Mouse (Mus musculus) erythroblast, adult 5-6 weeks (primary cell): ENCODE measurements around the gene Ankrd65. TPM values are rescaled to one million over a fixed set of nuclear protein-coding genes. Genes with fewer than 3 reads are reported as not detected.
"Not testable (repeated sequence)": the region's sequence is repeated elsewhere in the genome, so short reads cannot be mapped to it uniquely, and the experiment has no call there.

ENCODE experiments used
- ATAC-seq: replicated peaks from 2 replicates; pipeline ENCODE4 v1.8.0; 2016; ENCODE audit warnings: moderate number of reproducible peaks, mild to moderate bottlenecking, moderate TSS enrichment, inconsistent platforms; ENCODE audit not compliant: poor library complexity, low FRiP score, severe bottlenecking
- total RNA-seq, 2 experiments: library from RNA; stranded (forward) in 1 of 2; stranded (reverse) in 1 of 2; fragments of 150-400 nt in 1 of 2; fragments of 200-764, 138-1000 nt in 1 of 2; gene quantifications; 2 replicates each; pipeline versions ENCODE4 v1.2.3 to v1.2.4; 2015 to 2017; ENCODE audit warnings: low replicate concordance in 2 of 2

Gene Ankrd65
- total RNA-seq, 2 experiments from 2014 or later = 4.3 TPM; not detected in 1

DNA sequence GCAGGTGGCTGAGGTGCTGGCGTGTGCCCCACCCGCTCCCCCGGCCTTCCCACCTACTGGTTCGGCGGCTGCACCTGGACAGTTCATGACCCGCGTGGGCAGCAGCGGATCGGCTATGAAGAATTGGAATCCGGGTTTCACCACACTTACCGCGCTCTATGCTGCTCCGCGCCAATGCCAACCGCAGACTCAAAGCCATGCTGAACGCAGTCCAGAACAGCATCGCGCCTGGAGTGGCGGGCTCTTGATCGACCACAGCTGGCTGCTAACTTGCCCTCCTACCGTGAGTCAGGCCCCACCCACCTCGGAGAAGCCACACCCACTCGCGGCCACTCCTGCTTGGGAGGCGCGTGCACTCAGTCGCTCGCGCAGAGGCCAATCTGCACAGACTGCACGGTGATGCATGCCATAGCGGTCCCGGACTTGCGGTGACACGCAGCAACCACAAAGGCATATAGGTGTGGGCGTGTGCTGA, 15.9 kb upstream of the Ankrd65 start, which contains the start of gene Vwa1:
TSS of gene Vwa1 (minus strand) at position 419 of the 475 bp plus-strand sequence.
- ATAC-seq = peak; percentile 77

DNA sequence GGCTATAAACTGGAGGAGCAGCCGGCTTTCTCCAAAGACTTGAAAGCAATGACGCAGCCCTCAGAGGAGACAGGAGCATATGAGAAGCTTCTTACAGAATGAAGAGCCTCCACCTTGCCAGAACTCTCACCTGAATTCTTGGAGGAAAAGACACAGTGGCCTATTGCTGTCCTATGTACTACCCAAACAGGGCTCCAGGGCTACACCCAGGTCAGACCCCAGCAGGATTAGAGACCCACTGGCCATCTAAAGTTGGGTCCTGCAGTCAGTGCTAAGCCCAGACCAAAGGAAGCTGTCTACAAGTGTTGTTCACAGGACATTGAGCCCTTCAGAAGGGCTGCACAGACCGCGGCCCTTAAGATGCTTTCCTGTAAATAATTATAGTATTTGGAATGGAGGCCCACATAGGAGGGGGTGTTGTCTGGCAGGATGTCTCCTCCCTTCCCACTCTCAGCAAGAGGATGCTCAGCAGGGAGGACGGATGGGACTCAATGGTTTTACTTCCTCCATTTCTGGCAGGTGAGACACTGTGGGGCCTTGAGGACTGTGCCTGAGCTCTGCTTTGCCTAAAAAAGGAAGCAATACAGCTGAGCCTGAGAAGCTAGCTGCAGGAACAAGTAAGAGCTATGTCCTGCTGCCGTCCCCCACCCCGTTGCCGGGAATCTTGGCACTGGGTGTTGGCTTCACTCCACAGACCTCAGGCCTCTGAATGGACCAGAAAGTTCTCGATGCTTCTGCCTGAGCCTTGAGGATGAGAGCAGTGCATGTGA, 15.1 kb upstream of the Ankrd65 start:
- no peak for ATAC-seq

DNA sequence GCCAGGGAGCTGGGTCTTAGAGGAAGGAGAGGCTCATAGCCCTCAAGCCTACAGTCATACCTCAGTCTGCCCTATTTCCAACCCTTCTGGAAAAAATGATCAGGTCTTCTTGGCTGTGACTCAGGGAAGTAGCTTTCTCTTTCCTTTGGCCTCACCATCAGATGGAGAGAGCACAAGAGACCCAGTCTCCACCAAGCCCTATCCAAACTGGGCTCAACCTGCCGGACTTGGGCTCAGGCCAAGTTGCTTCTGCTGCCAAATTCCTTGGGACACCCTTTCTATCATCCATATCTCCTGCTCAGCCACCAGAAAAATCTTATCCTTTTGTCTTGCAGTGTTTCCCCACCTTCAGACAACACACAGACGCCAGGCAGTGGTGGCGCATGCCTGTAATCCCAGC, 14.4 kb upstream of the Ankrd65 start:
- ATAC-seq = no peak

DNA sequence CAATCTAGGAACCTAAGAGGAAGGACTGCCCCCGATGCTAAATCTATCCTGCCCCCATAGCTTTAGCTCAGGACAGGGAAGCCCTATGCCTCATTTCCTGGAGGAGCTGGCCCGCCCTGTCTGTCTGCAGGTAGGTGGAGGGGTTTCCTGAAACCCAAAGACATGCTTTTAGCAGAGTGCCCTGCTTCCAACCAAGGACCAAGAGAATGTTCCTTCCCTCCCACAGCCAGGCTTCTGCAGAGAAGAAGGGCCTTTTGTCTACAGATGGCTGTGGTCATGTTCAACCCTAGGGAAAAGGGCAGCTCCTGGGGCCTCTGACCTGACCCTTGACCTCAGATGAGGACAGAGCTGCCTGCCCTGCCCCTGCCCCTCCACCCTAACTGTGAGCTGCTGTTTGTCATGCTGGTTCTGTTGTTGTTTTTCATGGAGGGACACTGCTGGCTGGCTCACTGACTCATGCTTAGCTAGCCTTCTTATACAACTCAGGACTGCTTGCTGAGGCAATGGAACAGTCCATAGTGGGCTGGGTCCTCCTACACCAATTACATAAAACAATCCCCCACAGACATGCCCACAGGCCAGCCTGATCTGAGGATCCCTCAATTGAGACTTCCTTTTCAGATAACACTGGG, 13.4 kb upstream of the Ankrd65 start:
- no peak for ATAC-seq

DNA sequence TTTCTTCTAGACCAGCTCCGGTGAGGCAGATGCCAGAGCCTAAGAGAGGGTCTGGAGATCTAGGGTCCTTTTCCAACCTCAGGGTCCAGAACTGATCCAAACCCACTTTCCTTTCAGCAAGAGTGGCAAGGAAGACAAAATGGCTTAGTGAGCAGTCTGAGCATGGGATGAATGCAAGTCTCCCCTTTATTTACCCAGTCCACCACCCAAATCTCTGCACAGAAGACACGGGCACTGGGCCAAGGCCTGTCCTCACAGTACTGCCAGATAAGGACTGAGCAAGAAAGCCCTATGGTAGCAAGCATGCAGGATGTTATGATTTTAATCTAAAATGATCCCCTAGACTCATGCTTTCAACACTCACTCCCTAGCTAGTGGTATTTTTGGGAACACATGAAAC, 12.4 kb upstream of the Ankrd65 start:
- no peak for ATAC-seq

DNA sequence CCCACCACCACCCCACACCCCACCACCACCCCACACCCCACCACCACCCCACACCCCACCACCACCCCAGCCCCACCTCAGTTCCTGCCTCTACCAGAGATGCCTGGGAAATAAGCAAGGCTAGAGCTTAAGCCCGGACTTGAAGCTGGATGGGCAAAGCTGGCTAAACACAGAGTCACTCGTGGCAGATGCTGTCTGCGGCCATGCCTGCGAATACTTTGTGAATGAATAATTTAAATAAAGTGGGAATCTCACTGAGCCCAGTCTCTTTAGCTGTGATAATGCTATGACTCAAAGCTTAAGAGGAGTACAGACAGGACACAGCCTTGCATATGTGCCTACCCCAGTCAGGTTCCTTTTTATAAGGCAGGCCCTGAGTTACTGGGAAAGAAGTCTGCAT, 10.7 kb upstream of the Ankrd65 start:
- no peak for ATAC-seq

DNA sequence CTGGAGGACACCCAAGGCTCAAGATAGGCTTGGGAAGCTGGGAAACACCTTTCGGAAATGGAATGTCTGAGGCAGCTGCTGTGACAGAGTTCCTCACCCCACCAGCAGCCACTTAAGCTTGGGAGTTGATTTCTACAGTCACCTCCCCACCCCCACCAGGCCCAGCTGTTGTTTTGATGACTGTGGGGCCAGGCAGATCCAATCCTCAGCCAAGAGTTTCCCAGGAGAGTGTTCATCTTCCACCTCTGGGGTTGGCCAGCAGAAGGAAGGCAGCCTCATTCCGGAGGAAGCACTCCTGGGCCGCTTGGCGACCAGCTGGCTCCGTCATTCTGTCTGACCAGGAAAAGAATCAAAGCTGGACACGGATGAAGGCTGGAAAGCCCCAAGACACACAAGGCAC, 9.3 kb upstream of the Ankrd65 start:
- no peak for ATAC-seq

DNA sequence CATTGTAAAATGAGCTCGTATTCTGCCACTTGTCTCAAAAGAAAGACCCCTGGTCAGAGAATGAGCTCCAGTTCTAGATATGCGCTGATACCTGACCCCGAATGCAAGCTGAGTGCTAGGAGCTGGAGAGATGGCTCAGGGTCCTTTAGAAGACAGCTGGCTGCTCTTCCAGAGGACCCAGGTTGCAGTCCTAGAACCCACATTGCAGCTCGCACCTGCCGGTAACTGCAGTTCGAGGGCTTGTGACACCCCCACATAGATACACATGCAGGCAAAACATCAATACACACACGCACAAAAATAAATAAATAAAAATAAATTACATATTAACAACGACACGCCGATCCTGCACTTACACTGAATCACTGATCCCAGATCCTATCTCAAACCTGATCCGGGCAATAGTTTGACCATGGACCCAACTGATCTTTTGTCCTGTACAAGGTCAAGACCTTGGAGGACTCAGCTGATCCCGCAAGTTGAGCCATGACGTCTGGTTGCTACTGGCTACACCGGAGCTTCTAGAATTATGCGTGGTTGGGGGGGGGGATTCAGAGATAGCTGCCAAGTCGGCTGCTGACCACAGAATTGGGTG, 6.7 kb upstream of the Ankrd65 start:
- ATAC-seq = no peak

DNA sequence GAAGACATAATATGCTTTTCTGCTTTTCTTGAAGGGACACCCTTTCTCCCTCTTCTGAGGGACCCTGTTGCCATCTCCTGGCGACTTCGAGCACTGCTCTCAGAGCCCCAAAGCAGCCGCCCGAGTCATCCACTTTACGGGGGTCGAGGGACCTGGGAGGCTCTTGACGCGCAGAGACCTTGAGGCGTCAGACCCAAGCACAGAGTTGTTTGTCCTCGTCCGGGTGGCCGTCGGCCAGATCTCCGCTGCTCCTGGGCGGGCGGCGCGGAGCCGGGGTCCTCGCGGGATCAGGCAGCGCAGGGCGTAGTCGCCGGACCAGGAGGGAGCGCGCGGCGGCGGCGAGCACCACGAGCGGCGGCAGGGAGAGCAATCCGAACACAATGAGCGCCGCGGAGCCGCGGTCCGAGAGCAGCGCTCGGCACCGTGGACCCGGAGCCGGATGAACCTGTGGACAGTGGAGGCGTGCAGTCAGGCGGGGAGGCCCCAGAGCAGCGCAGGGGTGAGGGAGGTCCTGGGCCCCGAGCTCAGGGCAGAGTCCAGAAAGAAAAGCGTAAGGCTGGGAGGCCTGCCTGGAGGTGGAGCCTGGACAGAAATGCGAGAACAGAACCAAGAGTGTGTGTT, 6.0 kb upstream of the Ankrd65 start:
- ATAC-seq = peak; percentile 68

DNA sequence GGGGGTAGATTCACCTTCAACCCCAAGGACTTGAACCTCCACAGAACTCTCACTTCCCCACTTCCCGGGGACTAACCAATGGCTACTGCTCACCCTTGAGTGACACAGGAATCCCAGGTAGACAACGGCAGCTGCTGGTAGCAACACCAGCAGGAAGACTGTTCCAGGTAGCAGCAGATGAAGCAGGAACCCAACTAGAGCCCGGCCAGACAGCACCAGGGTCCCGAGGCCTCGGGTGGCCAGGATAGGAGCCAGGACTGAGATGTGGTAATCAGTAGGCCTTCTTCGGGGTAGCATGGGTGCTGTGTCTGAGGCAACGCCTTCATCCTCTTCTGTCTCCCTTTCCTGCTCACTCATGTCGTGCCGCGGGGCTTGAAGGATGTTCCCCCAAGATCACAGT, 5.0 kb upstream of the Ankrd65 start:
- no peak for ATAC-seq

DNA sequence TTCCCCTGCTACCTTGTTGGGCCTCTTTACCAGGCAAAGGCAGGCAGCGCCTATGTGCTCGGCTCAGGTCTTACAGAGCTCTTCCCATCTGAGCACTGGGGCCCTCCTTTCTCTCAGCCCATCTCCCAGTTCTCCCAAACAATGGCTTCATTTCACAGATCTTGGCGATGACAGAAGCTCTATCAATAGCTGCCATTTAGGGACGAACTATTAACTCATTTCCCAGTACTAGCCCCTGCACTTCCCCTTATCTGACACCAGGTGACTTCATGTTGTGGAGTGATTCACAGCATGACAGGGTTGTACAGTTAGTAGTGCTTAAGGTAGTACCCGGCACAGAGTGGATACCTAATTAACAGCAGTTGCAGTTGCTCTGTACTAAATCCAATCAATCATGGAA, 4.4 kb upstream of the Ankrd65 start, which contains the start of gene Tmem88b:
TSS of gene Tmem88b (minus strand) at position 56 of the 400 bp plus-strand sequence.
- ATAC-seq = peak; percentile 48

DNA sequence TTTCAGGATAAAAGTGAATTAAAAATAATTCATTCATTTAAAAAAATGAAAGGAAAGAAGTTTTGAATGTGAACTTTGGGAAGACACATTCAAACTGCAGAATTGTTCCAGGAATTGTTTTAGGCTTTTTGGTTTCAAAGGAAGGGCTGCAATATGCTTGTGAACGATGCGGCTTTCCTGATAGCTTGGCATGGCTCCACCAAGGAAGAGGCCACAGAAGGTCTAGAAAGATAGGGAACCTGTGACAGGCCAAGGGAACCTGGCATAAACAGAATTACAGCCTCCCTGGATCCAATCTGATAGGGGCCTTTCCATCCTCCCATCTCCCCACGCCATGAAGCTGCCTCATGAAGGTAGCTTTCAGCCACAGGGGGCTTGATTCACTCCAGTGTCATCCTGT, 1.9 kb upstream of the Ankrd65 start:
- ATAC-seq = peak; percentile 81

DNA sequence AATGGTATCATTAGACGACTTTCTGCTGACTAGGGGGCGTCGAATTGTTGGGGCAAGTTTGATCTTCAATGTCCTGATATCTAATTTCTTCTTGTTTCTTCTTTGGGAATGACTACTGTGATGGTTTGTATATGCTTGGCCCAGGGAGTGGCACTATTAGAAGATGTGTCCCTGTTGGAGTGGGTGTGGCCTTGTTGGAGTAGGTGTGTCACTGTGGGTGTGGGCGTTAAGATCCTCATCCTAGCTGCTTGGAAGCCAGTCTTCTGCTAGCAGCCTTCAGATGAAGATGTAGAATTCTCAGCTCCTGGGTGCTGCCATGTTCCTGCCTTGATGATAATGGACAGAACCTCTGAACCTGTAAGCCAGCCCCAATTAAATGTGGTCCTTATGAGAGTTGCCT, 1.4 kb upstream of the Ankrd65 start:
- not testable (repeated sequence) for ATAC-seq

DNA sequence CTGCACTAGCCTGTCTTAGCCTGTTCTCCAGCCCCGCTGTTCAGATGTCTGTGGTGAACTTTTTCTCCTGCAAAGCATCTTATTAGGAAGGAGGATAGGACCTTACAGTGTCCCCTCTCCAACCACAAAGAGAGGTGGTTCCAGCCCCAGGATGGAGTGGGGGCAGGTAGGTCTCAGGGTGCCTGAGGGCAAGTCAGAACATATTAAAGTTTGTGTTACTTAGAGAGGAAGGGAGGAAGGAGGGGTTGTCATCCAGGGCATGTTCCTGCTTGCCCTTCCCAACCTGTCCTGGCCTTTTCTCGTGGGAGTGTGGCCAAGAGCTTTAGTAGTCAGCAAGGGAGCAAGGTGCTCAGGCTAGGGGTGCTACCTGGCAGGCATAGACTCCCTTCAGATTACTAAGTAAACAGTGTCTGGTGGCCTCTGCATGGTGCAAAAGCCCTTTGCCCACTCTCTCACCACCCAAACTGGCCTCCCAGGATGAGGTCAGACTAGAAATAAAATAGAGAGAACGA, 467 bp downstream of the Ankrd65 start:
- ATAC-seq = no peak

DNA sequence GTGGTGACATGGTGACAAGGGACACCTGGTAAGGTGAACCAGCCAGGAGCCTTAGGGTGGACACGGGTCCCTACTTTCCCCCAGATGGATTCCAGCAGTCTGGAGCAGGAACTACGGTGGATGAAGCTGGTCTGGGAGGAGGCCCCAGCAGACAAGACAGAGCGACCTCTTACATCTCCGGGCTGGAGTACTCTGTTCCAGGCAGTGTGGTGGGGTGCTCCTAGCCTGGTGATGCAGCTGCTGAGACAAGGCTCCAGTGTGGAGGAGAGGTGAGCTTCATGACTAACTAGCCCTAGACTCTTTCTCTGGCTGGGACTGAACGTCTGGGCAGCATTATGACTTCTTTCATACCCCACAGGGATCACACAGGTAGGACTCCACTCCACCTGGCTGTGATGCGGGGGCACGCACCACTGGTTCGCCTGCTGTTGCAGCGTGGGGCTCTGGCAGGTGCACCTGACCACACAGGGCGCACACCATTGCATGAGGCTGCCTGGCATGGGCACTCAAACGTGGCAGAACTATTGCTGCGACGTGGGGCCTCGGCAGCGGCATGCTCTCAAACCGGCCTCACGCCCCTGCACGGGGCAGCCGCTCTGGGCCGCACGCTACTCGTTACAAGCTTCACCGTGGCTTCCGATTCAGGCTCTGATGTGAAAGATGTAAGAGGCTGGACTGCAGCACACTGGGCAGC, 1.1 kb downstream of the Ankrd65 start:
- ATAC-seq = no peak

DNA sequence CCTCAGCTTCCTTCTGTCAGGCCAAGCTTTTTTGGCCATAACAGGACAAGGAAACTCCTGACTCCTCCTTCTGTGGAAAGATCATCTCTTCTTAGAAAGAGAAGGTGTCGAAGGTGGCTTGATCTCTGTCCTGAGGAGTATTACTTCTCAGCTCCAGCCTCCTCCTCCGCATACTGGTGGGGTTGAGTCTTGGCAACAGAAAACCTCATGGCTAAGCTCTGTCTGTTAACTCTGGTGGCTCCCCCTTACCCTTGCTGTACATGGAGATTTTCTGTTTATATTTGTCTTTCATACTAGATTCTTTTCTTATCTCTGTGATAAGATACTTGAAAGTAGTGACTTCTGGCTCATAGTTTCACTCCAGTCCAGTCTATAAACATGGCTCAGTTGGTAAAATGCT, 3.5 kb downstream of the Ankrd65 start:
- ATAC-seq = no peak

DNA sequence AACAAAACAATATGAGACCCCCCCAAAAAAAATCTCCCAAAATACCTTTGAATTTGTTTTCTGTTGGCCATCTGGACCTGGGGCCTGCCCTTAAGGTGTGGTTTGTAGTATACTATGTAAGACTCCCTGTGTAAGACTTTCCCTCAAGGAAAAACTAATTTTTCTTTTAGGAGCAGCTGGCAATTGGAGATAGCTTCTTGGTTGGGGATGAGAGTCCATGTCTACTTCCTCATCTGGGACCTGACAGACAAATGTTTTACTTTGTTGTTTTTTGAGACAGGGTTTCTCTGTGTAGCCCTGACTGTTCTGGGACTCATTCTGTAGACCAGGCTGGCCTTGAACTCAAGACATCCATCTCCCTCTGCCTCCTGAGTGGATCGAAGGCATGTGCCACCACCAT, 11.8 kb downstream of the Ankrd65 start:
- ATAC-seq = no peak

DNA sequence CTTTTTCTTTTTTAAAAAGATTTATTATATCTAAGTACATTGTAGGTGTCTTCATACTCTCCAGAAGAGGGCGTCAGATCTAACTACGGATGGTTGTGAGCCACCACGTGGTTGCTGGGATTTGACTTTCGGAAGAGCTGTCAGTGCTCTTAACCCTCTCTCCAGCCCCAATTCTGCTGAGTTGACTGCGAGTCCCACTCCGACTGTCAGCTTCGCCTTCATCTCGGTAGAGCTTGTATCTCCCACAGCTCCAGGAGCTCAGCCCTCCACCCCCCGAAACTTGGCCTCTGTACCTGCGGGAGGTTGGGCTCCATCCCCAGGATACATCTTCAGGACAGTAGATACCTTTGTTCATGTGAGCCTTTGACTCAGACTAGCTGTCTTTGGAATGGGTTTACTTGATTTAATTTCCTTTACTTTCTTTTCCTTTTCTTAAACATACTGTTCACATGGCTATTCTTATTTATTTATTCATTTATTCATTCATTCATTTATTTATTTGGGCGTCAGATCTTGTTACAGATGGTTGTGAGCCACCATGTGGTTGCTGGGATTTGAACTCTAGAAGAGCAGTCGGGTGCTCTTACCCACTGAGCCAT, 12.6 kb downstream of the Ankrd65 start, which contains the start of gene Mrpl20:
TSS of gene Mrpl20 (plus strand) at position 138 of the 599 bp plus-strand sequence.
- ATAC-seq = peak; percentile 39

DNA sequence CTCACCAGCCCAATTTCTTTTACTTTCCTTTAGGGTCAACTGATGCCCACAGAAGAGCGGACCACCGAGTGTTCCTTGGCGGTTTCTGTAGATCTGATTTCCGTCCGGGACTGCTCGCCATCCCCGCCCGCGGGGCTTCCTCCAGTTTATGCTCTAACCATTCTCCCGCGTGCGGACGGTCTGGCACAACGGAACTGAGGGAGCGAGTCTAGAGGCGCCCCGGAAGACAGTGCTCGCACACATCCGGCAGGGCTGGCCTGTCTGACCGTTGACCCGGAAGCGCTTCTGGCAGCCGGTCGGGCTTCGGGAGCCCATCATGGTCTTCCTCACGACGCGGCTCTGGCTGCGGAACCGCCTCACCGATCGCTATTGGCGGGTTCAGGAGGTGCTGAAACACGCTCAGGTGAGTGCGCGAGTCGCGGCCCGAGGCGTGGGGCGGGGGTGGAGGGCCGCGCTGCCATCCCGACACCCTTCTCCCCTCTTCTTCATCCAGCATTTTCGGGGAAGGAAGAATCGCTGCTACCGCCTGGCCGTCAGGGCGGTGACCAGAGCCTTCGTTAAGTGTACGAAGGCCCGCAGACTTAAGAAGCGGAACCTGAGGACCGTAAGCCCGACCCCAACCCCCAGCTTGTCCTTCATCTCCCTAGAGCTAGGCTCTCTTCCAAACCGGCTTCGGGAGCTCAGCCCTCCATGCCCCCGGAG, 13.3 kb downstream of the Ankrd65 start:
- peak; percentile 96 for ATAC-seq
